Mouse (Mus musculus): Measurements from ENCODE around the gene Actr8.

DNA sequence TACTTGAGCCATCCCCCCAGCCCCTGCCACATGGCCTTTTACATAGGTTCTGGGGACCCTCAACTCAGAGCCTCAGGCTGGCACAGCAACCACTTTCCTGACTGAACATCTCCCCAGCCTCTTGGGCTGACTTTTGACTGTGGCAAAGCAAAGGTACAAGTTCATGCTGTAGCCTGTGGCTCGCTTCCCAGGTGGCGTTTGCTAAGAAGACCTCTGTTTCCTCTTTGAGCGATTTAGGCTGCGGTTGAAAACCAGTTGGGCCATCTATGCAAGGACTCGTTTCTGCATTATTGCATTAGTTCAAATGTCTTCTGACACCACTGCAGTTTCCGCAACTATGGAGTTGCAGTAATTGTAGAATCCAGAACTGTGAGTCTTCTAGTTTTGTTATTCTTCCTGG is 44.3 kb downstream of the Actr8 start:
- TF ChIP-seq CTCF (IDR thresholded peaks at IDR 0.05) = no peak
- no peak for TF ChIP-seq POLR2A (IDR thresholded peaks at IDR 0.05; ENCODE audit: insufficient read depth, low read depth, low read length)
- no peak for TF ChIP-seq EP300 (IDR thresholded peaks at IDR 0.05; ENCODE audit: insufficient read depth, low read depth, low read length)

Data from heart, adult 2 months (tissue).